Mouse (Mus musculus): ENCODE measurements around the gene Lrch2.

DNA sequence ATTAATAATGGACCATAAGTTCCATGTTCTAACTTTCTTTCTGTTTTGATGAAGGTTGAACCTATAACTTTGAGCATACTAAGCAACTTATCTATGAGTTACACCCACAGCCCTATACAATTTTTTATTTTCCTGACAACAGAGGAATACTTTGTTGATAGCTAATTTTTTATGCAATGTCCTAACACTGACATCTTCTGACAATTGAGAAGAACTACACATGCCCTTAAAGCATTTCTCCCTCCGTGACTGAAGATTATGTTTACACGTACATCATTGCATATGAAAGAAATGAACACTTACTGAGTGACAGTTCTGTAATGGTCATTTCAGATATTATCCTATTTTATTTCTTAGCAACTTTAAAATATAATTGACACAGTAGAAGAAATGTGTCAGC lies 64.3 kb downstream of the Lrch2 start:
- no peak for TF ChIP-seq EP300 (IDR thresholded peaks at IDR 0.05; ENCODE audit: insufficient read depth, low read depth, low read length)
- TF ChIP-seq CTCF (IDR thresholded peaks at IDR 0.05) = peak; percentile 60
- TF ChIP-seq POLR2A (IDR thresholded peaks at IDR 0.05; ENCODE audit: insufficient read depth, low read depth, low read length) = no peak
